Mouse (Mus musculus) heart, embryonic 13.5 days (tissue): ENCODE results near the gene Uvssa. TPM values are rescaled to one million over a fixed set of nuclear protein-coding genes. Genes with fewer than 3 reads are reported as not detected.

Experiments used
- ATAC-seq: fragments of 200-750 bp; cut with Nextera tagmentation; 2 replicates; pipeline ENCODE4 v1.8.0; 2017; ENCODE audit warnings: moderate TSS enrichment; ENCODE audit not compliant: insufficient number of reproducible peaks, low FRiP score, low TSS enrichment; ENCODE audit errors: extremely low read depth
- H3K27ac ChIP-seq: fragments of 300-500 bp; sonication (generic); replicated peaks from 2 replicates; pipeline ENCODE4 v1.5.1; 2015; ENCODE audit warnings: moderate library complexity, mild to moderate bottlenecking, inconsistent platforms
- H3K27me3 ChIP-seq: fragments of 300-500 bp; sonication (generic); replicated peaks from 2 replicates; pipeline ENCODE4 v1.6.1; 2015; ENCODE audit warnings: mild to moderate bottlenecking, inconsistent platforms
- H3K36me3 ChIP-seq: fragments of 300-500 bp; sonication (generic); 2 replicates; pipeline ENCODE4 v1.6.1; 2015; ENCODE audit warnings: mild to moderate bottlenecking, inconsistent platforms
- H3K4me1 ChIP-seq: fragments of 300-500 bp; sonication (generic); 2 replicates; pipeline ENCODE4 v1.6.1; 2015; ENCODE audit warnings: inconsistent platforms
- H3K4me2 ChIP-seq: fragments of 300-500 bp; sonication (generic); 2 replicates; pipeline ENCODE4 v1.6.1; 2015; ENCODE audit warnings: inconsistent platforms, mild to moderate bottlenecking, moderate library complexity
- H3K4me3 ChIP-seq: fragments of 300-500 bp; sonication (generic); 2 replicates; pipeline ENCODE4 v1.5.1; 2015; ENCODE audit warnings: moderate library complexity, mild to moderate bottlenecking, inconsistent platforms
- H3K9ac ChIP-seq: fragments of 300-500 bp; sonication (generic); 2 replicates; pipeline ENCODE4 v1.6.1; 2015; ENCODE audit warnings: inconsistent platforms, mild to moderate bottlenecking, moderate library complexity
- H3K9me3 ChIP-seq: fragments of 300-500 bp; sonication (generic); 2 replicates; pipeline ENCODE4 v1.6.1; 2016; ENCODE audit warnings: inconsistent platforms
- WGBS: fragments of 180-500 bp; shearing (Covaris S2); methylation state at CpG from one replicate; pipeline ENCODE4 v1.1.7; 2015; ENCODE audit warnings: mixed read lengths; 5-methylcytosine and 5-hydroxymethylcytosine counted together
- polyA plus RNA-seq: library from polyadenylated mRNA; unstranded; fragments of >200 nt; fragmentation: Nextera tagmentation; extraction: Ambion mirVana; gene quantifications from 2 replicates; pipeline ENCODE4 v1.2.1, GENCODE M21; 2015

Uvssa gene
- polyA plus RNA-seq, 1 experiment from 2014 or later = 3.9 TPM

DNA sequence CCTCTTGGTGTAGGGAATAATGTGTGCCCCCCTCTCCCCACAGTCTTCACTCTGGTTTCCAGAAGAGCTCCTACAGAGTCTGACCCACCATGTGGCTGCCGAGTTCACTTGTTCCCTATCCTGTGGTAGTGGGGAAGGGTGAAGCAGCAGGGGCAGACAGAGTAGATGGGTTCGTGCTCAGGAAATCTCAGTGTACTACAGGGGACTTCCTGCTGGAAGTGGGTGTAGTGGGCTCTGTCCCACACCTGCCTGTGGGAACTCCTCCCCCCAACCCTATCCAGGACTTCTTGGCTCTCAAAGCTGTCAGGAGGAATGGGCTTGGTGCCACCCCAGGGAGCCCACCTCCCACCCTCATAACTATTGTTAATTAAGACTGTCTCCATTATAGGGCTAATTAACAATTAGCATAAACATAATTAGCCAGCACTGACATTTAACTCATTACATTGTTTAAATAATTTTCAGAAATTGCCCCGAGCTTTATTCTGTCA, 79.8 kb downstream of the Uvssa start:
- no peaks in the 10 kb centered on the region for H3K36me3 ChIP-seq
- ATAC-seq = no peak
- H3K9me3 ChIP-seq = no peaks in the 10 kb centered on the region
- H3K27ac ChIP-seq = no peak overlapping the region
- peaks cover 41% of the 10 kb centered on the region for H3K27me3 ChIP-seq
- no peak overlapping the region for H3K4me3 ChIP-seq
- H3K4me1 ChIP-seq = no peaks in the 10 kb centered on the region
- H3K4me2 ChIP-seq = no peak overlapping the region
- 64% methylated on average over 3 of the region's 3 CpGs for WGBS
- no peak overlapping the region for H3K9ac ChIP-seq

DNA sequence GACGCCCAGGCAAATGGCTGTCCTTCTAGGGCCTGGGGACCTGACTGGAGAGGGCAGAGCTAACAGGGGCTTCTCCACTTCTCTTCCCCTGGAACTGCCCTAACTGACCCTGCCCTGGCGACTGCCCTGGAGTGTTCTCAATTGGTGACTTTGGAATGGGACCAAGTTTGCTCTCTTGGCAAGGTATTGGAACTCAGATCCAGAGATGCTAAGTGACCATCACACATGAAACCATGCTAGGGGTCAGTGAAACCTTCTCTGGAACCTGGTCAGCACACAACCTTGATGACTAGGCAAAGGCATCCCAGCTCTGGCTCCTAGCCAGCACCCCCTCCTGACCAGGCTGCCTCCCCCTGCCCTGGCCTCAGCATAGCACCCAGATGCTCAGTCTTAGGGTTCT, 80.8 kb downstream of the Uvssa start:
- Histone ChIP-seq H3K27me3 (peaks cover 42% of the 10 kb centered on the region), H3K27ac (no peak overlapping the region), H3K36me3 (no peaks in the 10 kb centered on the region), H3K9ac (no peak overlapping the region), H3K4me2 (no peak overlapping the region), H3K4me1 (no peaks in the 10 kb centered on the region), H3K4me3 (no peak overlapping the region), H3K9me3 (no peaks in the 10 kb centered on the region)
- no peak for ATAC-seq
- 55% methylated on average over 2 of the region's 2 CpGs for whole genome bisulfite sequencing

DNA sequence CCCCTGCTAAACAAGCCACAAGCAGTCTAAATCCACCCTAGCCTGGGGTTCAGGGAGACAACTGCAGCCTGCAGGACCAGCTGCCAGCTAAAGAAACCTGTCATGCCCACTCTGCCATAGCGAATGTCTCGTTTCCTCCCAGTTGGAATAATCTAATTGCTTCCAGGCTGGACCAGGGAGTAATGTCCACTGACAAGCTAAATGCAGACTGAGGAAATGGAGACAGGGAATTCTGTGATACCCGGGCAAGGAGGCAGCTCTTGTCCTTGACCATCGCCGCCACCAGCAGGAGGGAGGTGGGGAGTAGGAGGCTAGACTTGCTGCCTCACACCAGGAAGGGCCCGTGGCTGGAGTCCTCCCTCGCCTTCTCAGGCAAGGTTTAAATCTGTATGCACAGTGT, 86.0 kb downstream of the Uvssa start:
- ATAC-seq = no peak
- Histone ChIP-seq H3K9ac (no peak overlapping the region), H3K27me3 (peaks cover 75% of the 10 kb centered on the region), H3K36me3 (no peaks in the 10 kb centered on the region), H3K4me2 (no peak overlapping the region), H3K4me3 (no peak overlapping the region), H3K4me1 (no peaks in the 10 kb centered on the region), H3K9me3 (no peaks in the 10 kb centered on the region), H3K27ac (no peak overlapping the region)
- 56% methylated on average over 7 of the region's 7 CpGs for WGBS

DNA sequence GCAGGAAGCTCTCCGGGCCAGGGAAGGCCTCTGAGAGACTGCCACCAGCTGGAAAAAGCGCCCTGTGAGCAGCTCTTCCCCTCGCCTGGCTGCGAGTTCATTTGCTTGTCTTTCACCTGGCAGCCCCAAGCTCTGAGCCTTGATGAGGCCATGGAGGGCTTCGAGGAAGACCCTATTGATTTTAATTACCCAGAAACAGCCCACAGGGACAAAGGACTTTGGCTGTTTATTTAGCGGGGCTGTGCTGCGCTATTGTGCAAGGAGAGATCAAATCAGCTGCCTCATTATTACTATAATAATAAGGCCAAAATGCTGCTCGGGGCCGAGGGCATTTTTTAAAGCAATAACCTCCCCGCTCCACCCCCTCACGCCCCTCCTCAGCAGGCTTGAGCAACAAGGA, 87.1 kb downstream of the Uvssa start:
- H3K4me2 ChIP-seq = no peak overlapping the region
- 64% methylated on average over 11 of the region's 11 CpGs for WGBS
- peaks cover 76% of the 10 kb centered on the region for H3K27me3 ChIP-seq
- no peak overlapping the region for H3K27ac ChIP-seq
- no peak overlapping the region for H3K4me3 ChIP-seq
- H3K36me3 ChIP-seq = no peaks in the 10 kb centered on the region
- ATAC-seq = no peak
- H3K4me1 ChIP-seq = no peaks in the 10 kb centered on the region
- no peak overlapping the region for H3K9ac ChIP-seq
- H3K9me3 ChIP-seq = no peaks in the 10 kb centered on the region

Other genes with a start within 250 kb of the Uvssa start
- 89.8 and 95.2 TPM in 2 replicates for gene Spon2, start 160.1 kb upstream of the Uvssa start, polyA plus RNA-seq
- gene Ctbp1, start 103.6 kb upstream of the Uvssa start, polyA plus RNA-seq = 206 and 234 TPM in 2 replicates
- gene Maea, start 43.0 kb upstream of the Uvssa start, polyA plus RNA-seq = 121 and 135 TPM in 2 replicates
- not detected in 2 replicates for gene Nkx1-1, start 55.4 kb downstream of the Uvssa start, polyA plus RNA-seq